Mouse (Mus musculus) gastrocnemius, adult 8-10 months (tissue): ENCODE results near the gene Rbm20. TPM values are rescaled to one million over a fixed set of nuclear protein-coding genes. Genes with fewer than 3 reads are reported as not detected.
"Not testable (repeated sequence)": the region's sequence is repeated elsewhere in the genome, so short reads cannot be mapped to it uniquely, and the experiment has no call there.

Experiments
- DNase-seq, 2 experiments: peaks; one replicate each; pipeline ENCODE4 v3.0.0; 2022; ENCODE audit warnings: low spot score in 2 of 2
- total RNA-seq, 4 experiments: library from RNA; stranded (reverse); gene quantifications; 2 replicates each; pipeline ENCODE4 v1.2.4; 2022

Gene Rbm20
- total RNA-seq, 4 experiments from 2014 or later = 70.2 to 89.8 (median 84.0) TPM

- no peak for DNase-seq
Observed at GRCm38 (mm10) chr19:53788621-53789331, 111.7 kb downstream of the Rbm20 start.

GRCm38 (mm10) chr19:53789571-53789970 lies 112.5 kb downstream of the Rbm20 start:
- no peak for DNase-seq

- no peak for DNase-seq
Observed at GRCm38 (mm10) chr19:53791751-53792720, 114.9 kb downstream of the Rbm20 start.

GRCm38 (mm10) chr19:53792976-53793897 lies 116.1 kb downstream of the Rbm20 start:
- DNase-seq = peak in 1 of 2 experiments; percentile 49

GRCm38 (mm10) chr19:53793994-53794890 lies 117.1 kb downstream of the Rbm20 start:
- no peak for DNase-seq

GRCm38 (mm10) chr19:53794996-53795395 lies 117.9 kb downstream of the Rbm20 start:
- no peak for DNase-seq

- DNase-seq = no peak
Observed at GRCm38 (mm10) chr19:53796020-53796419, 118.9 kb downstream of the Rbm20 start.

GRCm38 (mm10) chr19:53797770-53798169 lies 120.7 kb downstream of the Rbm20 start:
- DNase-seq = no peak

GRCm38 (mm10) chr19:53799885-53800284 lies 122.8 kb downstream of the Rbm20 start:
- DNase-seq = no peak

GRCm38 (mm10) chr19:53800365-53800999 lies 123.4 kb downstream of the Rbm20 start:
- DNase-seq = no peak

GRCm38 (mm10) chr19:53801380-53801779 lies 124.3 kb downstream of the Rbm20 start:
- no peak for DNase-seq

GRCm38 (mm10) chr19:53801789-53802683 lies 124.9 kb downstream of the Rbm20 start:
- no peak for DNase-seq

GRCm38 (mm10) chr19:53803954-53804353 lies 126.8 kb downstream of the Rbm20 start:
- no peak for DNase-seq

- DNase-seq = no peak
Observed at GRCm38 (mm10) chr19:53805063-53805462, 128.0 kb downstream of the Rbm20 start.

- DNase-seq = no peak
Observed at GRCm38 (mm10) chr19:53806126-53806525, 129.0 kb downstream of the Rbm20 start.

- DNase-seq = not testable (repeated sequence)
Observed at GRCm38 (mm10) chr19:53806526-53807275, 129.6 kb downstream of the Rbm20 start.

- DNase-seq = no peak
Observed at GRCm38 (mm10) chr19:53807276-53807801, 130.2 kb downstream of the Rbm20 start.
